Mouse (Mus musculus) thymus, postnatal 36 days (tissue): ENCODE measurements around the gene Gm8356.
"Not testable (repeated sequence)": the region's sequence is repeated elsewhere in the genome, so short reads cannot be mapped to it uniquely, and the experiment has no call there.

Source experiments
- DNase-seq, 2 experiments: peaks; one replicate each; pipeline ENCODE4 v3.0.0; 2022; ENCODE audit warnings: mixed read lengths in 2 of 2

Gm8356 gene

GRCm38 (mm10) chr14:6537190-6537589, at the start of gene Gm8356:
Gene Gm8356, minus strand, starts transcription at chr14:6537290.
- not testable (repeated sequence) for DNase-seq

GRCm38 (mm10) chr14:6486331-6486730, 50.8 kb downstream of the Gm8356 start:
- not testable (repeated sequence) for DNase-seq

DNA sequence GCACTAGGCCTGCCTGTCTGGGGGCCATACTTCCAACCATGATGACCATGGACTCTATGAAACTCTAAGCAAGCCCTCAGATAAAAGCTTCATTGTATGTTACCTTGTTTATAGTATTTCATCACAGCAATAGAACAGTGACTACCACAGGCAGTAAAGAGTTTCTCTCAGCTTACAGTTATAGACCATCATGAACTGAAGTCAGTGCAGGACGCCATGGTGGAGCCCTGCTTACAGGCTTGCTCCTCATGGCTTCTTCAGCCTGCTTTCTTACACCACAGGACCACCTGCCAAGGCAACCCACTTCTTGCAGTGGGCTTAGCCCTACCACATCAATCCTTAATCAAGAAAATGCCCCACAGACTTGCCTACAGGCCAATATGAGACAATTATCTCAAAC, 51.5 kb downstream of the Gm8356 start:
- DNase-seq: not testable (repeated sequence)

- DNase-seq: not testable (repeated sequence)
Observed at GRCm38 (mm10) chr14:6482126-6482525, 55.0 kb downstream of the Gm8356 start.
